Mouse (Mus musculus) gastrocnemius, adult 2 months (tissue): ENCODE measurements around the gene Fgb. TPM values are rescaled to one million over a fixed set of nuclear protein-coding genes. Genes with fewer than 3 reads are reported as not detected.

ENCODE experiments used
- DNase-seq: peaks from one replicate; pipeline ENCODE4 v3.0.0; 2022
- H3K27ac ChIP-seq: fragments of 200-600 bp; 2 replicates; pipeline ENCODE4 v1.8.1; 2022; ENCODE audit warnings: mild to moderate bottlenecking
- H3K4me3 ChIP-seq: fragments of 200-600 bp; 2 replicates; pipeline ENCODE4 v1.8.1; 2022; ENCODE audit warnings: mild to moderate bottlenecking, moderate library complexity
- CTCF ChIP-seq: fragments of 200-600 bp; IDR thresholded peaks from 2 replicates; pipeline ENCODE4 v1.8.1; 2022; ENCODE audit warnings: antibody characterized with exemption, mild to moderate bottlenecking, moderate library complexity
- intact Hi-C: fragments of 180-260 bp; cut with DNase I; formaldehyde crosslinking; loops from one replicate; pipeline ENCODE4 v1.15.1; 2025
- total RNA-seq, 2 experiments: library from RNA; stranded (reverse); gene quantifications; 2 replicates each; pipeline ENCODE4 v1.2.3; 2021

The Fgb gene
- total RNA-seq, 2 experiments from 2014 or later = not detected

DNA sequence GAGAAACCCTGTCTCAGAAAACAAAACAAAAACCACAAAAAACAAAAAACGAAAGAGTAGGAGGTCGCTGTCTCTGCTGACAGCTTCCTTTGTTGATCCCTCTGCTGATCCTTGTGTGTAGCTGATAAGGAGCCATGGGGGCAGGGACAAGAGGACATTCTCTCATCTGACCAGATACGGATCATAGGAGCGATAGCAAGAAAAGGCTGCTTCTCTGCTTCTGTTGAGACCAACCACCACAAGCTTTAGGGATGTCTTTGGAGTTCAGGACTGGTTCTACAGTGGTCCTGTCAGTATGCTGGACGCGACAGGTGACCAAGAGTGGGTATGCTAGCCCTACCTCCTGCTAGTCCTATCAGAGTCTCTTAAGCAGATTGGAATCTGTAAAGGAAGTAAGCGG, 3.5 kb upstream of the Fgb start:
- no peak for TF ChIP-seq CTCF
- DNase-seq = no peak
- intact Hi-C loops = loop anchor here (1.0 kb wide), 1 partner anchor 54 kb away; no protein-coding TSS in a partner anchor

GRCm38 (mm10) chr3:83052102-83052501, 2.4 kb upstream of the Fgb start:
- no peak overlapping the region for H3K27ac ChIP-seq
- H3K4me3 ChIP-seq = no peak overlapping the region
- intact Hi-C loops = no loop called here
- DNase-seq = no peak
- TF ChIP-seq CTCF = no peak

More for the DNA sequence above, 3.5 kb upstream of the Fgb start:
- H3K4me3 ChIP-seq = no peak overlapping the region
- no peak overlapping the region for H3K27ac ChIP-seq

GRCm38 (mm10) chr3:83050661-83051060, 998 bp upstream of the Fgb start:
- Histone ChIP-seq H3K27ac (no peak overlapping the region), H3K4me3 (no peak overlapping the region)
- intact Hi-C loops = no loop called here
- TF ChIP-seq CTCF = no peak
- DNase-seq = no peak

DNA sequence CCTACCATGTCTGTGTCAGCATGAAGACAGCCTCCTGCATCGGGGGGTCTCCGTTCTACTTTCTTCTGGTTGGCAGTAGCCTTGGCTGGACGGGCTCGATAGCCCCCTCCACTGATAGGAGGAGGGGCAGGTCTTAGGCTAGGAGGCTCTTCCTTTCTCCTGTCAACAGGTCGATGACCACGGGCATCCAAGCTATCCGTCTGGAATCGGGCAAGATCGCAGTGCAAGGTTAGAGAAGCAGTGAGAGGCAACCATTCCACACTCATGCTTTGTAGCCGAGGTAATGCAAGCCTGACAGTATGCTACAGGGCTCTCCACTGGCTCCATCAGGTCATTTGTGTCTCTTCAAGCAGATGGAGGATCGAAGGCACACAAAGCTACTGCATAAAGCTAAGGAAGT, 3.0 kb downstream of the Fgb start:
- no peak overlapping the region for H3K27ac ChIP-seq
- TF ChIP-seq CTCF = no peak
- intact Hi-C loops = no loop called here
- DNase-seq = no peak
- H3K4me3 ChIP-seq = no peak overlapping the region

DNA sequence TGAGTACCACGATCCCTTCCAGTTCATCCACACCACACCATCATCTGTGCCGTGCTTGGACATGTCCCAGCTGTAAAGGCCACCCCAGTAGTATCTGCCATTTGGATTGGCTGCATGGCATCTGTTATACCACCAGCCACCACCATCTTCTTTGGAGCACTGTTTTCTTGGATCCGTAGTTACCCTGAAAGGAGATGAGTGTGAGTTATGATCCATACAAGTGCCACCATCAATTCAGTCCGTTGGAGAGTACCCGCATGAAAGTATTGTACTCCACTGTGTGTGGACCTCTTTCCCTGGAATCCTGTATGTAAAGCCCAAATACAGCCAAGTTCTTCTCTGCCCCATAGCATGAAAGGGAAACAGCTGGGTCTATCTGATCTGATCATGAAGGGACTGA, 7.2 kb downstream of the Fgb start:
- DNase-seq = no peak
- Histone ChIP-seq H3K27ac (no peak overlapping the region), H3K4me3 (no peak overlapping the region)
- intact Hi-C loops = no loop called here
- TF ChIP-seq CTCF = no peak

GRCm38 (mm10) chr3:83039666-83040065, 10.0 kb downstream of the Fgb start:
- no peak for DNase-seq
- intact Hi-C loops = no loop called here
- H3K4me3 ChIP-seq = no peak overlapping the region
- no peak for TF ChIP-seq CTCF
- H3K27ac ChIP-seq = no peak overlapping the region

GRCm38 (mm10) chr3:83038865-83039264, 10.8 kb downstream of the Fgb start:
- TF ChIP-seq CTCF = no peak
- H3K4me3 ChIP-seq = no peak overlapping the region
- DNase-seq = no peak
- H3K27ac ChIP-seq = no peak overlapping the region
- intact Hi-C loops = no loop called here

DNA sequence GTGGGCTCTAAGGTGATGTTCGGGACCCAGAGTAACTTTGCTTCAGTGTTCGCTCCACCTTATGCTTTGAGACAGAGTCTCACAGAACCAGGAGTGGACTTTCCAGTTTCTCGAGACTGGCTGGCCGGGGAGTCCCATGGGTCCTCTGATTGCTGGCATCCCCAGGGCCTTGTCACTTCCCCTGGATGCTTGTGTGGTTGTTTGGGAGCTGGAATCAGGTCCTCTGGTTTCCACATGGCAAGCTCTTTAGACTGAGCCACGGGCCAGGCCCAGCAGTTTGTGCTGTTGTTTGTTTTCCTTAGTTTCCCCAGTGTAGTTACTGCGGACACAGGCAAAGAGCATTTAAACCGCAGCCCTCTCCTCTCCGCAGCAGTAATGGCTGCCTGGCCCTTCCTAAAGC, 15.9 kb downstream of the Fgb start:
- no peak for DNase-seq
- TF ChIP-seq CTCF = no peak
- intact Hi-C loops = no loop called here

DNA sequence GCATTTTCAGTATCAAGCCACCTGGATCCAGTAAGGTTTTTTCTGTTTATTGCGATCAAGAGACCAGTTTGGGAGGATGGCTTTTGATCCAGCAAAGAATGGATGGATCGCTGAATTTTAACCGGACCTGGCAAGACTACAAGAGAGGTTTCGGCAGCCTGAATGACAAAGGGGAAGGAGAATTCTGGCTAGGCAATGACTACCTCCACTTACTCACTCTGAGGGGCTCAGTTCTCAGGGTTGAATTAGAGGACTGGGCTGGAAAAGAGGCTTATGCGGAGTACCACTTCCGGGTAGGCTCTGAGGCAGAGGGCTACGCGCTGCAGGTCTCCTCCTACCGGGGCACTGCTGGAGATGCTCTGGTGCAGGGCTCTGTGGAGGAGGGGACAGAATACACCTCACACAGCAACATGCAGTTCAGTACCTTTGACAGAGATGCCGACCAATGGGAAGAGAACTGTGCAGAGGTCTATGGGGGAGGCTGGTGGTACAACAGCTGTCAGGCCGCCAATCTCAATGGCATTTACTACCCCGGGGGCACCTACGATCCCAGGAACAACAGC, 16.8 kb downstream of the Fgb start:
- no peak for DNase-seq
- no peak for TF ChIP-seq CTCF
- intact Hi-C loops = no loop called here
- Histone ChIP-seq H3K27ac (no peak overlapping the region), H3K4me3 (no peak overlapping the region)

More for the DNA sequence above, 15.9 kb downstream of the Fgb start:
- no peak overlapping the region for H3K4me3 ChIP-seq
- H3K27ac ChIP-seq = no peak overlapping the region

DNA sequence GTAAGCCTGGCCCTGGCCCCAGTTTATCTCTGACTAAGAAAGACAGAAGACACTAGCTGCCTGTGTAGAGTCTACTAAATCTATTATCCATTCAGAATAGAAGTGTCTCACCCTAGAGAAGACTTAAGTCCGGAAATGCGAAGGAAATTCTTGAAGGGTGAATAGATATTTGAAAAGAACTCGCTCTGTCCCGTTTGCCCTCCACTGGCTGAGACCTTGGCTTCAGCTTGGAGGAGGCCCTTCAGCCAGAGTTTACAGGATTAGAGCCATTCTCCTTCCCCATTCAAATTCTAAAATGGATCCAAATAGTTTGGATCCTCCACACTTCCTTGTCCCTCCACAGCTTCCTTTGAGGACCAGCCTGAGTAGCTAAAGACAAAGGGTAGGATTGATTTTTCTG, 19.3 kb downstream of the Fgb start:
- intact Hi-C loops = no loop called here
- no peak for TF ChIP-seq CTCF
- no peak overlapping the region for H3K4me3 ChIP-seq
- H3K27ac ChIP-seq = no peak overlapping the region
- no peak for DNase-seq

GRCm38 (mm10) chr3:83027546-83028251, 22.0 kb downstream of the Fgb start:
- Histone ChIP-seq H3K4me3 (no peak overlapping the region), H3K27ac (no peak overlapping the region)
- no peak for TF ChIP-seq CTCF
- intact Hi-C loops = no loop called here
- DNase-seq = no peak

DNA sequence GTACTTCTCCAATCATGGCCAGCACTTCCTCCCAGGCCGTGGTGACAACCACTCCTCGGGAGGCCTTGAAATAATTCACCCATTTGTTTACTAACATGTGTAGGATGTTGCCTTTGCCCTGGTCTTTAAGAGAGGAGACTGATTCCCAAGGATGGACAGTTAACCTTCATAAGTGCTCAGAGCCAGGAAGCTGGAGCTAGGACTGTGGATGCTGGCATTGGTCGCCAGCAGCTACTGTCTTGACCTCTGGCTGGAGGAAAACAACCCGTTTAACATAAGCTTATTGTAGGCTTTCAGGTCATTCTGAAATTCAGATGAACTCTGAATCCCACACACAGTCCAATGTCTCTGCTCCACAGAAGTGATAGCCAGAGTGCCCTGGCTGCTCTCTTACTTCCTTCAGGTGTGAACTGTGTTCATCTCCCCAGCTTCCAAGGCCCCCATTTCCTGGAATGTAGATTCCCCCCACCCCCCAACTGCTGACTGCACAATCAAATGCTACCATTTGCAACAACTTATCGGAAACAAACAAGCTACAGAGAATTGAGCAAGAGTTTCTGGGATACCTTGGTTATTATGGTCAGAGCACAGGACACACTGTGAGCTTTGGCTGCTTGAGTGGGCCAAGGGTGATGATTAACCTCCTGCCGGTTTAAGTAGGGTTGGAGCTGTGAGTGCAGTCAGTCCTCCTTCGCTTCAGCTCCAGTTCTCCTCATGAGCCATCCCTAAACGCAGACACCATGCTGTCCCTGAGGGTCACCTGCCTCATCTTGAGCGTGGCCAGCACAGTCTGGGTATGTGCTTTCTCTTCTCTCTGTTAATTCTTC, 24.0 kb downstream of the Fgb start, which contains the start of gene Fga:
TSS of gene Fga (plus strand) at position 602 of the 827 bp plus-strand sequence.
- no peak within 1 kb of the TSS for H3K27ac ChIP-seq
- no peak for TF ChIP-seq CTCF
- no peak within 1 kb of the TSS for H3K4me3 ChIP-seq
- DNase-seq = no peak
- intact Hi-C loops = no loop called here

GRCm38 (mm10) chr3:83025036-83025435, 24.6 kb downstream of the Fgb start:
- intact Hi-C loops = no loop called here
- no peak for DNase-seq
- Histone ChIP-seq H3K4me3 (no peak overlapping the region), H3K27ac (no peak overlapping the region)
- no peak for TF ChIP-seq CTCF
